Mouse (Mus musculus) CH12.LX (cell line): ENCODE results near the gene Nbea.

Experiments used
- CTCF ChIP-seq, 2 experiments: IDR thresholded peaks in 1 of 2; conservative IDR thresholded peaks in 1 of 2; 2 replicates each; pipeline ENCODE4 v1.5.1; 2011 to 2012; ENCODE audit warnings: low read depth in 2 of 2, low read length in 2 of 2, improper control_type of control experiment in 1 of 2, inconsistent platforms in 1 of 2, mild to moderate bottlenecking in 1 of 2, moderate library complexity in 1 of 2
- EP300 ChIP-seq: IDR thresholded peaks from 2 replicates; pipeline ENCODE4 v1.6.1; 2011; ENCODE audit warnings: low read length, improper control_type of control experiment
- MAFK ChIP-seq: IDR thresholded peaks from 2 replicates; pipeline ENCODE4 v1.6.1; 2011; ENCODE audit warnings: low read length, improper control_type of control experiment; ENCODE audit not compliant: insufficient replicate concordance
- MEF2A ChIP-seq: IDR thresholded peaks from 2 replicates; pipeline ENCODE4 v1.6.1; 2014; ENCODE audit warnings: low read depth, mild to moderate bottlenecking, inconsistent platforms, low read length, improper control_type of control experiment, borderline replicate concordance
- MXI1 ChIP-seq: IDR thresholded peaks from 2 replicates; pipeline ENCODE4 v1.6.1; 2011; ENCODE audit warnings: mild to moderate bottlenecking, low read depth, low read length, improper control_type of control experiment
- POLR2A ChIP-seq: IDR thresholded peaks from 2 replicates; pipeline ENCODE4 v1.6.1; 2011; ENCODE audit warnings: low read depth, mild to moderate bottlenecking, improper control_type of control experiment, low read length
- POLR2AphosphoS2 ChIP-seq: IDR thresholded peaks from 2 replicates; pipeline ENCODE4 v1.6.1; 2011; ENCODE audit warnings: low read depth, low read length, improper control_type of control experiment
- RAD21 ChIP-seq: IDR thresholded peaks from 2 replicates; pipeline ENCODE4 v1.6.1; 2011; ENCODE audit warnings: low read depth, mild to moderate bottlenecking, low read length, improper control_type of control experiment, moderate library complexity
- RCOR1 ChIP-seq: conservative IDR thresholded peaks from 2 replicates; pipeline ENCODE4 v1.6.1; 2012; ENCODE audit warnings: low read depth, mild to moderate bottlenecking, inconsistent platforms, low read length, improper control_type of control experiment
- USF1 ChIP-seq: IDR thresholded peaks from 2 replicates; pipeline ENCODE4 v1.6.1; 2014; ENCODE audit warnings: low read depth, mild to moderate bottlenecking, inconsistent platforms, low read length, improper control_type of control experiment
- ZNF384 ChIP-seq: IDR thresholded peaks from 2 replicates; pipeline ENCODE4 v1.6.1; 2012; ENCODE audit warnings: low read depth, low read length, improper control_type of control experiment, inconsistent platforms

DNA sequence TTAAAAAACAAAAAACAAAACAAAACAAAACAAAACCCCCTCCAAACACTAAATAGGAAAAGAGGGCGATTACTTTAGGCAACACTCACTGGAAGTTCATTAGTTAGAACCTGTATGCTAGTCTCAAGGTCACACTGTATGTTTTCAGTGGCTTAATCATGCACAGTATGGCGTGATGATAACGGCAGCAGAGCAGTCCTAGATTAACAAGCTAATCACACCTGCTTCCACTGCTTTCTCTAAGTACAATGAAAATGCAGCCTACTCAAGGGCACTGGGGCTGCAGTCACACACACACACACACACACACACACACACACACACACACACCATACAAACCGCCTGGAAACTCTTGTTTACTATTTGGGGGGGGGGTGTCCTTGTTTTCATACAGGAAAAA, 406.0 kb downstream of the Nbea start:
- TF ChIP-seq USF1 (no peak), CTCF (conservative IDR thresholded peaks at IDR 0.05 in 1 of 2, IDR thresholded peaks at IDR 0.05 in 1 of 2; ENCODE audit: low read depth in 2 of 2, low read length in 2 of 2) (no peak), POLR2A (no peak), RCOR1 (no peak), MXI1 (no peak), POLR2AphosphoS2 (no peak), ZNF384 (no peak), EP300 (no peak), MAFK (no peak), RAD21 (no peak), MEF2A (no peak)
